Mouse (Mus musculus): Measurements from ENCODE around the gene Pi4ka.

Gene Pi4ka

DNA sequence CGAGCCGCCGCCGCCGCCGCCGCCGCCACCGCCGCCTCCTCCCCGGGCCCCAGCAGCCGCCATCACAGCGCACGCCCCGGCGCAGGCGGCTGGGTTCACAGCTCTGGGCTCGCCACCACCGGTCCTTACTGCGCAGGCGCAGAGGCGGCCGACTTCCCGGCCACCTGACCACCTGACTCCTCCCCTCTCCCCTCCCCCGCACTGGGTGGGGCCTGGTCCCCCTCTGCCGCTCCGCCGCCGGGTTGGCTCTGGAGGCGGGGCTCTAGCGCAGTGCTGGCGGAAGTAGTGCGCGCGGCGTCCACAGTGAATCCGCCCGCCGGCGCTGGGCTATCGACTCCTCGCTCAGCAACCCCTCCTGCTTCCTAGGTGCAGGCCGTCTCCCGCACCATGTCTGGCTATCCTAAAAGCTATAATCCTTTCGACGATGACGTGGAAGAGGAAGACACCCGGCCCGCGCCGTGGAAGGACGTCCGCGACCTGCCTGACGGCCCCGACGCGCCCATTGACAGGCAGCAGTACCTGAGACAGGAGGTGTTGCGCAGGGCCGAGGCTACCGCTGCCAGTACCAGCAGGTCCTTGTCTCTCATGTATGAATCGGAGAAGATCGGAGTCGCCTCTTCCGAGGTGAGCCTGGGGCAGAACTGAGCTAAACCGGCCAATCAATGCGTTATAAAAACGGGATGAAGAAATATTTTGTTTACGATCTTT lies at the start of gene Pi4ka, which contains the start of gene Snap29:
Gene Pi4ka (minus strand): TSS at position 579 of the 708 bp plus-strand sequence.
Gene Snap29 (plus strand): TSS at position 251 of the 708 bp plus-strand sequence.
- peak; percentile 99 for DNase-seq

DNA sequence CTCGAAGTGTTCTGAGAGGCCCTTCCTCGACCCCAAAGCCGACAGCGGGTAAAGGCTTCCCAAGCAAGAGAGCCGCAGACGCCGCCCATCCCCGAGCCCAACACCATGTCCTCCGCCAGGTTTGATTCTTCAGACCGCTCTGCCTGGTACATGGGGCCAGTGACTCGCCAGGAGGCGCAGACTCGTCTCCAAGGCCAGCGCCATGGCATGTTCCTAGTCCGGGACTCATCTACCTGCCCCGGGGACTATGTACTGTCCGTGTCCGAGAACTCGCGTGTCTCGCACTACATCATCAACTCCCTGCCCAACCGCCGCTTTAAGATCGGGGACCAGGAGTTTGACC lies 46.2 kb upstream of the Pi4ka start:
- no peak for DNase-seq

DNA sequence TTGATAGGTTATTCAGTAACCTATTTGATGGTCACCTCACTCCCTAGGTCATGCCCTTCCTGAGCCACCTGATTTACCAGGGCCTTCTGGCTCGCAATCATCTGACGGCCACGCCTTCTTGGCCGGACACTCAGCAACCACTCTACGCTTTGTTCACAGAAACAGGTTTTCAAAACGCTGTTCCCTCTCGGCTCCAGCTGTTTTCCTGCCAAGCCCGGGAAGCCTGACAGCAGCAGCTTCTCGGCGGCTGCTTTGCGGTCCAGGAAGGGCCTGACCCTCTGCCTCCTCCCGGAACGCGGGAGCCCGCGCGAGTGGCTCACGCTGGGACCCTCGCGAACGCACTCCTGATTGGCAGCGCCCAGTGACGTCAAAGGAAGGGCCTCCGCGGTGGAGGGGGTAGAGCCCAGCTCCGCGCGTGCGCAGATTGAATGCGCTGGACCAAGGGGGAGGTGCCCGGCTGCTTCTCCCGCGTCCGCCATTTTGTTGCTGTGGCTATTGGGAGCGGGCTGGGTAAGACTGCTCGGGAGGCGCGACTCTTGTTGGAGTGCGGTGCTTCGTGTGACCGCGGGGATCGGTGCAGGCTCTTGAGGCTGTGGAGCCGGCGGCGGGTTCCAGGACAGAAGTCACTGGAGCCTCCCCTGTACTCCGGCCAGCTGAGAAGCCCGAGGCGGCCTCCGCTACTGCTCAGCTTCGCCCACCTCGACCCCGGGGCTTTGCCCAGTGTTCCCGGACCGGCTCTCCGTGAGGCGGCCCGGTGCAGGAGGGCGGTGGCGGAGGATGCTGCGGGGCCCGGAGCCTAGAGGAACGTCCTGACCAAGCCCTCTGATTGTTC lies 45.6 kb upstream of the Pi4ka start, which contains the start of gene Crkl:
Gene Crkl (plus strand): TSS at position 447 of the 832 bp plus-strand sequence.
- DNase-seq: peak; percentile 99

DNA sequence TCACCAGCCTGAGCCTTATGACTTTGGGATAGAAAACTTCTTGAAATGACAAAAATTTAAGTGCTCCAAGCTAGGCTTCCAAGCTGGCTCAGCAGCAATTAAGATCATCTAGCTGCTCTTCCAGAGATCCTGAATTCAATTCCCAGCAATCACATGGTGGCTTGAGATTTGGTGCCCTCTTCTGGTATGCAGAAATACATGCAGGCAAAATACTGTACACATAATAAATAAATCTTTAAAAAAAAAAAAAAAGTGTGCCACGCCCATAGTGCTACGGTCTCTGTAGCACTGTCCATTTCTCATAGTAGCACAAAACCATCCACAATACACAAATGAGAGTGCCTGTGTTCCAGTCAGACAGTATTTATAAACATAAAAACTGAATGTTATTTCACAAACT lies 26.5 kb upstream of the Pi4ka start:
- peak; percentile 44 for DNase-seq

DNA sequence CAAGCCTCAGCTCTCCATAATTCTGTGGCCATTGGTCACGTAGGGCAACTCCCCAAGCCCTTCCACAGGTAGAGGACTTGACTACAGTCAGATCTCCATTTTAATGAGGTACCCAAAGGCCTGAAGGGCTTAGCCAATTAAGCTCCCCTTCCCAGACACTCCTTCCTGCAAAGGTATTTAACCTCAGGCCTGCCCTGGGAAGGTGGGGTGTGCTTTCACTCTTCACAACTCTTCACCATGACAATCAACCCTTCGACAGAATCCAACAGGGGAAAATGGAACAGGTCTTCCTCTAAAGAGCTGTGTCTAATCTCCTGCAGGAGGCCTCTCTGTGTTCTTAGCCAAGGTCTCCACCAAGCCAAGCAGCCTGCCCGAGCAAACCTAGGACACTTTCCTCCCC lies 16.9 kb upstream of the Pi4ka start:
- DNase-seq: no peak

DNA sequence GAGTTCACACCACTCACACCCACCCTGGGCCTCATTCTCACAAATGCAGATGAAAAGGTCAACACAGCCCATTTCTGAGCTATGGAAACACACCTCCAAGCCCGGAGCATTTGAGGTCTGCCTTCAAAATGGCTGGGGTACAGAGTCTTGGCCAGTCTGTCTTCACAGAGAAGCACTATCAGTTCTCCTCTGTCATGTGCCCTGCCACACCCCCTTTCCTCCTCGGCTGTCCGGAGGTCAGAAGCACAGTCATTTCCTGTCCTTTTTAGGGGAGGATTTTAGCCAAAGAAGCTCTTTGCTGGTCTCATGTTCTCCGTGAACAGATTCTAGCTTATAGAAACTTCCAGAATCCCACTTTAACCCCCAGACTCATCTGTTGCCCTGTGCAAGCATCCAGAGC lies 4.1 kb upstream of the Pi4ka start:
- no peak for DNase-seq

DNA sequence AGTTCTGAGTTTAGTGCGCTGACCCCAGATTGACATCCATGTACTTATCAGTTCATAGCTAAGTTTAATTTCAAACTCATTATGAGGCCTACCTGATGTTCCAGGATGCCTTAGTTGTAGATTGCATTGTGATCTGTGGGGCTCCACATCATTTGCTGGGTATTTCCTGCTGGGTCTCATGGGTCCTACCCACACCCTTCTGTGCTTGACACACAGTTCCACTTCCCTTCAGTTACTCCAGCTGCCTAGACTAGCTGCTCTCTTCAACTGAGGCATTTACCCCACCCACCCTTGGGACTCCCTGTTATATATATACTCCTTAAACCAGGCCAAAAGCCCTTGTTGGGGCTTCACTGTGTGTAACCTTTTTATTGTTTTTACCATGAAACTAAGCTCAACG lies 2.9 kb upstream of the Pi4ka start:
- DNase-seq: no peak

DNA sequence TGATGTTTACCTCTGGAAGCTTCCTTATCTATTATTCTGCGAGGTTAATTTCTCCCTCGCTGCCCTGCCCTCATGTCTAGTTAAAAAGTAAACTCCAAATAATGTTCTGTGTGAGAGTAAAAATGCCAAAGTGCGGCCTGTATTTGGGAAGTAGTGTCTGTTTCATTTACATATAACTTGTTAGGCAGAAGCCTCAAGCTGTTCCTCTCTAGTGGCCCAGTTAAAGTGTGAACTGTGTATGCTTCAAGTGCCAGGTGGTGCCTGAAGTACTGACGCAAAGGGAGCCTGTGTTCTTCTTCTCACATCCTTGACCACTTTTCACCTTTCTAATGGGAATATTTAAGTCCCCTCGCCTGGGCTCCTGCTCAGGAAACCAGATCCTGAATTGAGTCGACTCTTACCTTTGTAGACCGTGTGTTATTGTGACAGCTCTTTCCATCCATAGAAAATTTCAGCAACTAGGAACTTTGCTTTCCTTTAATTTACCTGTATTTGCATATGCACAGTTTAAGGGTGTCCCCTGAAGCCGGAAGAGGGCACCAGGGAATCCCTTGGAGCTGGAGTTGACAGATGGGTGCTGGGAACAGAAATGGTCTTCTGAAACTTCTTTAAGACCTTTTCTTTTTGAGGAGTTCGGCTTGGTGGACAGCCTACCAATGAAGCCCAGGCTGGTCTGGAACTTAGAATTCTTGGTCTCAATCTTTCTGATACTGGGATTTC lies 558 bp upstream of the Pi4ka start:
- no peak for DNase-seq

DNA sequence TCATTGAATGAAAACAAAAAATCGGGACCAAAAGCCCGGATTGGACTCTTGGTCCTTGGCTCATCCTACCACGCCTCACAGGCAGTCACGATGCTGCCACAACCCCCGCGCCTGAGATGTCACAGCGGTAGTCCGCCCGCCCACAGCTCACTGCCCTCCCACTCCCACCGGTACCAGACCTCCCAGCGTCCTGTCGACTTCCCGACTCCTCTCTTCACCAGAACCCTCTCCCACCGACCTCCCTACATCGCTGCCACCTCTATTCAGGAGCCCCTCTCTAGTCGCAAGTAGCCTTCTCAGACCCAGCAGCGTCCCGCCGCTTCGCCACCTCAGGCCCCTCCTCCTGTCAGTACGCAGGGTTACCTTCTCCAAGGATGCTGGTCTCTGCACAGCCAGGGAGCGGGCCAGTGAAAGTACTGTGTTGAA lies 830 bp downstream of the Pi4ka start:
- no peak for DNase-seq

DNA sequence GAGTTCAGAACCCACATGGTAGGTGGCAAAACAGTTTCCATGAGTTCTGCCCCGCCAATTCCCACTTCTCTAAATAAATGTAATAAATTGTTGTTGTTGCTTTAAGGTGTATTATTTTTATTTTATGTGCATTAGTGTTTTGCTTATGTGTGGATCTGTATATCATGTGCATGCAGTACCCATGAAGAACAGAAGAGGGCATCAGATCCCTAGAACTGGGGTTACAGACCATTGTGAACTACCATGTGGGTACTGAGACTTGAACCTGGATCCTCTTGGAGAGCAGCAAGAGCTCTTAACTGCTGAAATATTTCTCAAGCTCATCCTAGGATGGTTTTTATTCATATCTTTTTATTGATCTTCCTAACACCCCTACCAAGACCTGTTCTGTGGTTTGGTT lies 3.3 kb downstream of the Pi4ka start:
- DNase-seq: peak; percentile 57

DNA sequence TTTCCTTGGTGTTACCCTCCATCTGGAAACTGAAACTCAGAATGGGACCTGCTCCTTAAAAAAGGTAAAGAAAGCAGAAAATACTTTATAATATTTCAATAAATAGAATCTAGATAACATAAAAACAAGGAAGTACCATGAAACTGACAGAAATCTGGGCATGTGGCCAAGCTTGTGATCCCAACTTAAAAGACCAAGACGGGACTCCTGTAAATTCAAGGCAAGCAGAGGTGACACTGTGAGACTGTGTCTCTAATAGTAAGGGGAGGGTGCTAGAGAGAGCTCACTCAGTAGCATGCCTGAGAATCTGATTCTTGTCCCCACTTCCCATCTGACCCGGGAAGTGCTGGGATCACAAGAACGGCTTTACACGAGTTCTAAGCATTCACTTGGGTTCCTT lies 13.3 kb downstream of the Pi4ka start:
- no peak for DNase-seq

DNA sequence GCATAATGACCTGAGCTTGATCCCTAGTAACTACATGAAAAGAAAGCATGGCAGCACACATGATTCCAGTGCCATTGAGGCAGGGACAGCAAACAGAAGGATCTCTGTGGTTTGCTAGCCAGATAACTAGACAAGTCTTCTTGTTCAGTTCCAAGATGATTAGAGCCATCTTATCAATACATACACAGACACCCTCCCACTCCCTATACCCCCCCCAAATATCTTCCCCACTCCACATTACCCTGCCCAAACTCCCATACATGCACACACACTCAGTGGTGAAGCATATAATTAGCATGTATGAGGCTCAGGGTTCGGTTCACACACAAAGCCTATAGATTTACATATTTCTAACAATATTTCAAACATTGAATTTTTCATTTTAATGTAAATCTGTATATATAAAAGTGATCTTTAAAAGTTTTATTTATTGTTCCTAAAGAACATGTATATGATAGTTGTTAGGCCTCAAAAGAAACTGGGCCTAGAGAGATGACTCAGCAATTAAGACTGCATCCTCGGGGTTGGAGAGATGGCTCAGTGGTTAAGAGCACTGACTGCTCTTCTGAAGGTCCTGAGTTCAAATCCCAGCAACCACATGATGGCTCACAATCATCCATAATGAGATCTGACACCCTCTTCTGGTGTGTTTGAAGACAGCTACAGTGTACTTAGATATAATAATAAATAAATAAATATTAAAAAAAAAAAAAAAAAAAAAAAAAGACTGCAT lies 22.4 kb downstream of the Pi4ka start:
- no peak for DNase-seq

DNA sequence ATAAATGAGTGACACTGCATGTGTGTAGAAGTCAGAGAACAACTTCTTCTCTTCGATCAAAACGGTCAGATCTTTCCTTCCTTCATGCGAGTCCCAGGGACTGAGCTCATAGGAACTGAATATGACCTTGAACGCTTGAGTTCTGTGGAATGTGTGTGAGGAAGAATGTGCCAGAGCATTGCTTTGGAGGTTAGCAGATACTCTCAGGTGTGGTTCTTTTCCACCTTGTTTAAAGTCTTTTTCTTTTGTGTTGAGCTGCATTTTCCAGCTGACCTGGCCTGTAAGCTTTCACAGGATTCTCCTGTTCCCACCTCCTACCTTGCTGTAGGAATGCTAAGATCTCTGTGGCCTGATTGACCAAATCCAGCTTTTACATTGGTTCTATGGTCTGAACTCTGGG lies 23.8 kb downstream of the Pi4ka start:
- no peak for DNase-seq

DNA sequence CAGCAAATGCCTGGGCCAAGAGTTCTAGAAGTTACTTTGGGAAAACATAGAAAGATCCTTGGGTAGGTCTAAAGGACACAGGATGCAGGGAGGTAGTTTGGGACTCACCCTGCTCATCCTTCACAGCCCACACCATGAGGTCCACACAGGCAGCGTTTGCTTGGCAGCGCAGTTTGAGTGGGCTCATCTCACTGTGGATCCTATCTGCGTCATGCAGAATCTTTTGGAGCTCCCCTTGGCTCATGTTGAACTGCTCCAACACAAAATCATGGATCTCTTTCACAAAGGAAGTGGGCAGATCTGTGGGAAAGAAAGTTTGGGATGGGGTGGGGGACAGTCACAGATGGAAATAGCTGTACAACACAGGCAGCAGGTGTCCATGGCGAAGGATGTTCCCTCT lies 47.3 kb downstream of the Pi4ka start:
- DNase-seq: no peak

DNA sequence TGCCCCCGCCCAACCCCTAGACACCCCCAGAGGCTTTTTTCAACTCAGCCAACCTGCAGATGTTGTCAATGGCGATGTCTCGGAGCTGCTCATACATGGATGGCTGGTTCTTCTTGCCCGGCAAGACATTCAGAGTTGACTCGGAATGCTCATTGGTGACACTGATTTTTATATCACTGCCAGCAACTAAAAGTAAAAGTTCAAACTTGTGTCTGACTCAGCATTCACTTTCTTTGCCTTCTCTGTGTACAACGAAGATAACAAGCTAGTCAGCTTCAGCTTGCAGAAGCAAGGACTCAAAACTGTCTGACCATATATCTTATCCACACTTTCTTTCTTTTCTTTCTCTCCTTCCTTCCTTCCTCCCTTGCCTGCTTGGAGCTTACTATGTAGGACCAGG lies 50.1 kb downstream of the Pi4ka start:
- no peak for DNase-seq

DNA sequence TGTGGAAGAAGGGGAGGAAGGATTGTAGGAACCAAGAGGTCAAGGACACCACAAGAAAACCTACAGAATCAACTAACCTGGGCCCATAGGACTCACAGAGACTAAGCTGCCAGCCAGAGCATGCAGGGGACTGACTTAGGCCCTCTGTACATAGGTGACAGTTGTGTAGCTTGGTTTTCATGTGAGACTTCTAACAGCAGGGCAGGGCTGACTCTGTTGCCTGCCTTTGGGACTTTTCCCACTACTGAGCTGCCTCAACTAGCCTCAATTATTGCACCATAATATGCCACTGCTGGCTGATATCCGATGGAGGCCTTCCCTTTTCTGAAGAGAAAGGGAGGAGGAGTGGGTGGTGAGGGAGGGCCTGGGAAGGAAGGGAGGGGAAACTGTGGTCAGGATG lies 59.3 kb downstream of the Pi4ka start:
- DNase-seq: no peak

DNA sequence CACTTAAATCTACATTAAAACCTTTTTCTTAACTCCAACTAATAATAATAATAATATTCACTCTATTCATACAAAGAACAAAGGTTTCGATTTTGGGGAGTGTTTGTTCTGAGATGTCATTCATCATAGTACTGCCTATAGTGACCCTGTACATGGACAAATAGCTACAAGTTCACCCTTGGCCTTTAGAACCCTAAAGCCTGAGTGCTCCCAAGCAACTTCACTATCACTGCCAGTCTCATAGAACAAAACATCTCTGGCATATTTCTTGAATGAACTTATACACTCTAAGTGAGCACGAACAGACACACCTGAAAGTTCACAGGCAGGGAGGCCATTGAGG lies 60.3 kb downstream of the Pi4ka start:
- no peak for DNase-seq

DNA sequence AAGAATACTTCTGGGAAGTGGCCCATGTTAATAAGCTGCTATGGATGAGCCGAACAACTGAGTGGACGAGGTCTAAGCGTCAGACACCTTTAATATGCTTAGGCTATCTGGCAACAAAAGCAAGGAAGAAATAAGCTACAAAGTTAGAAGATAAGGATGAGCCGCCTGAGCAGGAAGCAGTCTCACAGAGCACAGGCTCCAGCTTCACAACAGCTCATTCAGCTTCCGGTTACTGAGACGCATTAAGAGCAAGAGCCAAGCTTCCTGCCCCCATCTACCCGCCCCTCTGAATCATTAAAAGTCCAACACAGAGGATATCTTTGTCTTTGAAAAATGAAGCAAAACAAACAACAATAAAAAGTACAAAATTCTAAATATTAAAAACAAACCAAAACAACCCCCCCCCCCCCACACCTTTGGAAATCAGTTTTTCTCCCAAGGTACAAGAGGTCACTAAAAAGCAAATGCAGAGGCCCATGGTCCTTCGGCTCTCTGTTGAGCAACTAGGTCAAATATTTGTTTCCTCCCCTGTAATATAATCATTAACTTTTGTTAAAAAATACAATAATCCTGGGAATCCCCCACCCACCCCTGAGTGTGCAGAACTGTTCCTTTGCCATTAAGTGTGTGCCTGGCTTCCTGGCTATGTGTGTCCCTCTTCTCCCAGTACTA lies 60.8 kb downstream of the Pi4ka start:
- DNase-seq: no peak

DNA sequence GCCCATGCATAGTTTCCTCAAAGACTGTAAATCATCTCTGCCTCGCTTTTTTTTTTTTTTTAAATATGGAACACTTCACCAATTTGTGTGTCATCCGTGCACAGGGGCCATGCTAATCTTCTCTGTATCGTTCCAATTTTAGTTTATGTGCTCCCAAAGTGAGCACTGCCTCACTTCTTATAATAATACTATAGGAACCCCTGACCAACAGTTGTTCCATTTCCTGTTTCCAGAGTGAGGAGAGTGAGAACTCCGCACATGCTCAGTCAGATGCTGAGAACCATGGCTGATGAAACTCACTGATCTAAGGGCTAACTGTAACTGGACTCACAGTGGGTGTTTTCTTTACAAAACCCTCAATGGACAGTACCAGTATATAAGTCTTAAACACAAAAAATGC lies 64.3 kb downstream of the Pi4ka start:
- no peak for DNase-seq

DNA sequence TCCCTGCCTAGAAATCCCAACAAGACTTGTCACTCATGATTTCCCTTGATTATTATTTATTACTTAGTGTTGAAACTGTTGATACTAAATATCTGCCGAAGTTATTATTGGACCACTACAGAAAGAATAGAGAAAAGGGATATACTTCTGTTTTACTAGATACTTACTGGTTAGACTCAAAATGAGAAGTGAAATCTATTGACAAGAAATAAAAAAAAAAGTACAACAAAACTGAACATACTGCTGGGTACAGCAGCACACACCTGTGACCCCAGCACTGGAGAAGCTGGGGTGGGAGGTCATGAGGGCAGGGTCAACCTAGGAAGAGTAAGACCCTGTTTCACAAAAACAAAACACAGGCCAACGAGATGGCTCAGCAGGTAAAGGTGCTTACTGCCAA lies 65.4 kb downstream of the Pi4ka start:
- no peak for DNase-seq

DNA sequence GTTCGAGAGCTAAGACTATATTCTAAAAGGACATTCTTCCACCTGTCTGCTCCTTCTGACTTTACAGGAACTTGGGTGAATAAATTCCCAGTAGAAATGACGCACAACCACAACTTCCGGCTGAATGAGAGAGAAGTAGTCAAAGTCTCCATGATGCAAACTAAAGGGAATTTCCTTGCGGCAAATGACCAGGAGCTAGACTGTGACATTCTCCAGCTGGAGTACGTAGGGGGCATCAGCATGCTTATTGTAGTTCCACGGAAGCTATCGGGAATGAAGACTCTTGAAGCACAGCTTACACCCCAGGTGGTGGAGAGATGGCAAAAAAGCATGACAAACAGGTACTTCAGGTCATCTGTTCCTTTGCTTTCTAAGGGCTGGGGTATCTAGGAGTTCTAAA lies 66.4 kb downstream of the Pi4ka start:
- DNase-seq: no peak

DNA sequence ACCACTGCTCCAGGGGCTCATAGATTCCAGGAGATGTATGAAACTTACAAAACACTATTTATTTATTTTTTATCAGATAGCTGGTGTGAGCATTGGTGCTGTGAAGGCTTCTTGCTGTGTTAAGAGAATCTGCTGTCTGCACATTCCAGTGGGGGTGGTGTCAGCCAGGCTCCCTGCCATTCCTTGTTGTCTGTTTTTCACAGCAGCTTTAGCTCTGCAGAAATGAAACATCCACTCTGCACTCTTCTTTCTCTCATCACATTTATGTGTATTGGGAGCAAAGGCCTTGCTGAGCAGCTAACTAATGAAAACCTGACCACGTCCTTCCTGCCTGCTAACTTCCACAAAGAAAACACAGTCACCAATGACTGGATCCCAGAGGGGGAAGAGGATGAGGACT lies 70.0 kb downstream of the Pi4ka start:
- no peak for DNase-seq

DNA sequence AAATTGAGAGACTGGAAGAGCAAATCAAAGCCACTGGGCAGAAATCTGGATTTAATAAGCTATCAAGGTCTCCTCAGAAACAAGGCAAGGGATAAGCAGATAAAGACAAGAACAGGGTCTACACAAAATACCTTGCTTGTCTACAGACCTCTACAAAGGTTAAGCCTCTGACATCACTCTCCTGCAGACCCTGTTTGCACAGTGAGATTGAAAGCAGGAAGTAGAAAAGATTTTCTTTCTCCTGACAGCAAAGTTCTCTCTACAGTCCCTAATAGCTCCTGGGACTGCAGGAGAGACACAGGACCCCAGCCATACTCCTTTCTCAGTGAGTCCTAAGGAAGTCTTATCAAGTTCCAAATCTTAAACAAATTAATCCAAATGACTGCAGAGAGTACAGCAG lies 71.5 kb downstream of the Pi4ka start:
- no peak for DNase-seq
